In genomic region chr10:42521315-42521981, GRCm38 (mm10) we compare ENCODE assay signal across 13 mouse cellular contexts. TPM values are rescaled to one million over a fixed set of nuclear protein-coding genes. Genes with fewer than 3 reads are reported as not detected.
DNase-seq lines count a peak whose midpoint lies in the region; ATAC-seq lines count a peak whose summit lies in the region.
"Had no signal": no experiment of that assay in that cellular context is flagged by ENCODE, and none has a peak within 500 bp of the region (broad histone marks: within the 10 kb centered on the region; RNA-seq: fewer than 3 reads in every experiment).

No protein-coding gene starts in this region.

- H3K27me3 ChIP-seq in heart, embryonic 12.5 days (replicated peaks): no peaks in the 10 kb centered on the region
- H3K27me3 ChIP-seq in megakaryocyte, embryonic 14.5 days (replicated peaks): no peaks in the 10 kb centered on the region
- no peaks in the 10 kb centered on the region for H3K27me3 ChIP-seq in forebrain, embryonic 12.5 days

- DNase-seq in heart, postnatal 14 days: no peak
- peak; percentile 35 for DNase-seq in liver
- no peak for DNase-seq in right cerebral cortex, adult 2 months (ENCODE audit: low spot score in 2 of 2)
- no peak for DNase-seq in urinary bladder, postnatal 36 days (ENCODE audit: low spot score in 2 of 2)
- DNase-seq: cerebellum, adult 11-12 months; embryo, embryonic 11 days; kidney, adult 9 months had no signal

- WGBS in heart, embryonic 12.5 days: 23% methylated on average over 5 of the region's 5 CpGs
- 67% methylated on average over 5 of the region's 5 CpGs for WGBS in forebrain, embryonic 12.5 days

- no peaks in the 10 kb centered on the region for H3K9me3 ChIP-seq in heart, embryonic 12.5 days (replicated peaks)
- no peaks in the 10 kb centered on the region for H3K9me3 ChIP-seq in megakaryocyte, embryonic 14.5 days
- H3K9me3 ChIP-seq in forebrain, embryonic 12.5 days: no peaks in the 10 kb centered on the region

- no peak overlapping the region for H3K4me3 ChIP-seq in heart, embryonic 12.5 days
- peak overlapping the region; percentile 83 for H3K4me3 ChIP-seq in megakaryocyte, embryonic 14.5 days (replicated peaks)
- H3K4me3 ChIP-seq in forebrain, embryonic 12.5 days (replicated peaks): no peak overlapping the region
- H3K4me3 ChIP-seq: left cerebral cortex, adult 2 months had no signal

- ATAC-seq in heart, embryonic 12.5 days (ENCODE audit: insufficient number of reproducible peaks, low FRiP score): peak; percentile 86
- no peak for ATAC-seq in megakaryocyte, adult 5-6 weeks (ENCODE audit: poor library complexity, severe bottlenecking)
- no peak for ATAC-seq in forebrain, embryonic 12.5 days (ENCODE audit: low FRiP score)
- ATAC-seq: forebrain, embryonic 14.5 days had no signal

- intact Hi-C loops in heart, postnatal 14 days (cut with DNase I): no loop called here

- no peak overlapping the region for H3K4me2 ChIP-seq in heart, embryonic 12.5 days
- no peak overlapping the region for H3K4me2 ChIP-seq in forebrain, embryonic 12.5 days

- H3K27ac ChIP-seq in heart, embryonic 12.5 days (ENCODE audit: poor library complexity, severe bottlenecking): peak overlapping the region; percentile 60; the same call in 1 of the 2 replicates
- no peak overlapping the region for H3K27ac ChIP-seq in forebrain, embryonic 12.5 days
- H3K27ac ChIP-seq: left cerebral cortex, adult 2 months had no signal

- H3K9ac ChIP-seq in heart, embryonic 12.5 days: no peak overlapping the region
- H3K9ac ChIP-seq in forebrain, embryonic 12.5 days: no peak overlapping the region

- peaks cover 38% of the 10 kb centered on the region for H3K4me1 ChIP-seq in heart, embryonic 12.5 days (replicated peaks)
- H3K4me1 ChIP-seq in megakaryocyte, embryonic 14.5 days: peaks cover 77% of the 10 kb centered on the region
- peaks cover 23% of the 10 kb centered on the region for H3K4me1 ChIP-seq in forebrain, embryonic 12.5 days

- H3K36me3 ChIP-seq in heart, embryonic 12.5 days: peaks cover 13% of the 10 kb centered on the region
- H3K36me3 ChIP-seq in megakaryocyte, embryonic 14.5 days (replicated peaks; ENCODE audit: low read length): peaks cover 64% of the 10 kb centered on the region
- peaks cover 12% of the 10 kb centered on the region for H3K36me3 ChIP-seq in forebrain, embryonic 12.5 days (replicated peaks)

RNA-seq across cellular contexts. Expression of gene Snx3, which starts 19.6 kb away (rescaled TPM):
- polyA plus RNA-seq in heart, embryonic 12.5 days (2016; fragmentation: Nextera tagmentation; extraction: Ambion mirVana): 353 and 382 TPM in 2 replicates
- 100 to 1,000 TPM; 169 to 184 TPM for total RNA-seq in heart, postnatal 14 days (2021)
- 155 and 278 TPM in 2 replicates for polyA plus RNA-seq in megakaryocyte, embryonic 14.5 days (2012; ENCODE audit: insufficient read depth, low replicate concordance)
- 281 and 289 TPM in 2 replicates for total RNA-seq in megakaryocyte, adult 5-6 weeks (2015)
- 107 and 130 TPM in 2 replicates for total RNA-seq in megakaryocyte, adult 5-6 weeks (2017)
- polyA plus RNA-seq in forebrain, embryonic 12.5 days (2016; fragmentation: Nextera tagmentation; extraction: Ambion mirVana): 250 and 254 TPM in 2 replicates

RNA-seq across cellular contexts. Expression of gene Afg1l, which starts 43.1 kb away (rescaled TPM):
- polyA plus RNA-seq in heart, embryonic 12.5 days (2016; fragmentation: Nextera tagmentation; extraction: Ambion mirVana): 13.5 and 14.1 TPM in 2 replicates
- 10 to 100 TPM; 31.8 to 31.9 TPM for total RNA-seq in heart, postnatal 14 days (2021)
- polyA plus RNA-seq in megakaryocyte, embryonic 14.5 days (2012; ENCODE audit: insufficient read depth, low replicate concordance): 4.1 and 9.4 TPM in 2 replicates
- 2.3 and 2.8 TPM in 2 replicates for total RNA-seq in megakaryocyte, adult 5-6 weeks (2015)
- total RNA-seq in megakaryocyte, adult 5-6 weeks (2017): 3.3 and 3.7 TPM in 2 replicates
- polyA plus RNA-seq in forebrain, embryonic 12.5 days (2016; fragmentation: Nextera tagmentation; extraction: Ambion mirVana): 4.1 and 4.3 TPM in 2 replicates
